In the genomic region with DNA sequence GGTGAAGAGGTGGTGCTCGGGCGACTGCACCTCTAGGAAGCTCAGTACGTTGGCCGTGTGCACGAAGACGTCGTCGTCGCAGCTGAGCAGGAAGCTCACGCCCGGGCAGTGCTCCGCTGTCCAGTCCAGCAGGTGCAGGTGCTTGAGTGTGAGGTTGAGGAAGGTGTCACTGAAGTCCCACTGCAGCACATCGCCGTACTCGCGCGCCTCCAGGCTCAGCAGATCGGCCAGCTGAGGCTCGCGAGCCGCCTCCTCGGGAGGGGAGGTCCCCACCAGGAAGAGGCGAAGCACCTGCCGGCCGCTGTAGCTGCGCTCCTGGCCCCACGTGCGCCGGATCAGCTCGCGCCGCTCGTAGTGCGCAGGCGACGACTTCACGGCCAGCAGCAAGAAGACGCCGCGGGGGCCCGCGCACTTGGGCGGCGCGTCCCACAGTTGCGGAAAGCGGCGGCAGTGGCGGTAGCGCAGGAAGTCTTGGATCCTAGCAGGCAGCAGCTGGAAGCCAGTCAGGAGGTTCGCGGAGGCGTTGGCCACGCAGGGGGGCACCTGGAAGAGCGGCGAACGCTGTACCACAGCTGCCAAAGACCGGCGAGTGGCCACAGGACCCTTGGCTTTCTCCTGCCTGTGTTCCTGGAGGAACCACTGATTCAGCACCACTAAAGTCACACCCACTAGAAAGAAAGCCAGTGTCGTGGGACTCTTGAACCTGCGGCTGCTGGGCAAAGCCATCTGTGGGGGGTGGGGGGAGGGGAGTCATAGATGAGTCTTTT, we compare ENCODE assay signal across 8 mouse cellular contexts. TPM values are rescaled to one million over a fixed set of nuclear protein-coding genes. Genes with fewer than 3 reads are reported as not detected.
A peak's percentile ranks its signal among the peaks of the same experiment; 100 is the strongest.
DNase-seq lines count a peak whose midpoint lies in the region; ATAC-seq and TF ChIP-seq lines count a peak whose summit lies in the region.

No protein-coding gene starts in this region.

- H3K4me2 ChIP-seq in heart, postnatal 0 days (ENCODE audit: low read depth, low read length): peak overlapping the region; percentile 67
- H3K4me2 ChIP-seq in liver, embryonic 15.5 days: peak overlapping the region; percentile 57

- no peaks in the 10 kb centered on the region for H3K36me3 ChIP-seq in heart, postnatal 0 days (replicated peaks; ENCODE audit: control insufficient read depth, insufficient read depth, low read length)
- H3K36me3 ChIP-seq in liver, embryonic 15.5 days (replicated peaks): no peaks in the 10 kb centered on the region
- H3K36me3 ChIP-seq in small intestine, adult 2 months (ENCODE audit: control insufficient read depth, insufficient read depth, low read length): no peaks in the 10 kb centered on the region

- no peak overlapping the region for H3K9ac ChIP-seq in heart, postnatal 0 days (replicated peaks; ENCODE audit: low read depth, low read length)
- H3K9ac ChIP-seq in liver, embryonic 15.5 days: no peak overlapping the region

- no peak for ATAC-seq in heart, postnatal 0 days (ENCODE audit: insufficient read depth, low read depth)
- ATAC-seq in liver, embryonic 15.5 days (ENCODE audit: insufficient read depth): no peak

- H3K4me3 ChIP-seq in heart, postnatal 0 days (ENCODE audit: low read depth, low read length): peak overlapping the region; percentile 43
- peak overlapping the region; percentile 37 for H3K4me3 ChIP-seq in liver, embryonic 15.5 days (replicated peaks)
- H3K4me3 ChIP-seq in small intestine, adult 2 months (ENCODE audit: low read depth, low read length): peak overlapping the region; percentile 59

- peak; percentile 18 to 26 for DNase-seq in cerebellum, postnatal 14 days
- no peak for DNase-seq in cerebellum, adult 9-10 months
- peak; percentile 39 to 40 for DNase-seq in right cerebral cortex, adult 2 months (ENCODE audit: low spot score in 2 of 2)
- no peak for DNase-seq in right cerebral cortex, postnatal 14 days
- DNase-seq in heart, postnatal 0 days (ENCODE audit: low spot score): no peak
- DNase-seq in ovary, adult 18-20 months (ENCODE audit: low spot score): no peak

- TF ChIP-seq POLR2A in small intestine, adult 2 months (IDR thresholded peaks at IDR 0.05; ENCODE audit: low read depth, low read length): no peak

- no peak for TF ChIP-seq CTCF in heart, postnatal 0 days (IDR thresholded peaks at IDR 0.05; ENCODE audit: low read depth)
- no peak for TF ChIP-seq CTCF in small intestine, adult 2 months (IDR thresholded peaks at IDR 0.05; ENCODE audit: extremely low read depth, insufficient read length, insufficient replicate concordance, low read depth, low read length)

- peaks cover 46% of the 10 kb centered on the region for H3K27me3 ChIP-seq in heart, postnatal 0 days (ENCODE audit: control insufficient read depth, insufficient read depth, low read length)
- peaks cover 76% of the 10 kb centered on the region for H3K27me3 ChIP-seq in liver, embryonic 15.5 days
- no peaks in the 10 kb centered on the region for H3K27me3 ChIP-seq in small intestine, adult 2 months (ENCODE audit: control insufficient read depth, insufficient read depth, low read length)

- 2% methylated on average over 52 of the region's 61 CpGs for WGBS in heart, postnatal 0 days
- WGBS in liver, embryonic 15.5 days (ENCODE audit: insufficient replicate concordance): under 1% methylated on average over 61 of the region's 61 CpGs
- WGBS in small intestine, adult 2 months: 1% methylated on average over 61 of the region's 61 CpGs

- H3K9me3 ChIP-seq in heart, postnatal 0 days (replicated peaks; ENCODE audit: control insufficient read depth, low read length): no peaks in the 10 kb centered on the region
- no peaks in the 10 kb centered on the region for H3K9me3 ChIP-seq in liver, embryonic 15.5 days (replicated peaks)

- no peak for TF ChIP-seq EP300 in heart, postnatal 0 days (IDR thresholded peaks at IDR 0.05; ENCODE audit: low read depth)

- peaks cover 15% of the 10 kb centered on the region for H3K4me1 ChIP-seq in heart, postnatal 0 days (ENCODE audit: control insufficient read depth, insufficient read depth)
- H3K4me1 ChIP-seq in liver, embryonic 15.5 days (replicated peaks): peaks cover 29% of the 10 kb centered on the region
- peaks cover 29% of the 10 kb centered on the region for H3K4me1 ChIP-seq in small intestine, adult 2 months (ENCODE audit: control insufficient read depth, insufficient read depth, insufficient read length, low read length)

- H3K27ac ChIP-seq in heart, postnatal 0 days (ENCODE audit: low read depth): no peak overlapping the region
- H3K27ac ChIP-seq in liver, embryonic 15.5 days (replicated peaks): no peak overlapping the region
- no peak overlapping the region for H3K27ac ChIP-seq in small intestine, adult 2 months (ENCODE audit: insufficient read depth, low read depth, low read length)

RNA-seq across cellular contexts. Expression of gene B3gnt6, which starts 5.1 kb away (rescaled TPM):
- not detected in 2 replicates for total RNA-seq in heart, postnatal 0 days (2014; rRNA removed; ENCODE audit: low replicate concordance)
- not detected in 2 replicates for polyA plus RNA-seq in heart, postnatal 0 days (2015; fragmentation: Nextera tagmentation; extraction: Ambion mirVana)
- 0.08 TPM in 1 of 2 replicates, not detected in the other for polyA plus RNA-seq in liver, embryonic 15.5 days (2015; fragmentation: Nextera tagmentation; extraction: Ambion mirVana)
- polyA plus RNA-seq in small intestine, adult 2 months (2012; rRNA removed): 1.4 and 5.1 TPM in 2 replicates

RNA-seq across cellular contexts. Expression of gene Capn5, which starts 16.1 kb away (rescaled TPM):
- total RNA-seq in heart, postnatal 0 days (2014; rRNA removed; ENCODE audit: low replicate concordance): 3.4 and 5.6 TPM in 2 replicates
- 1.1 and 1.5 TPM in 2 replicates for polyA plus RNA-seq in heart, postnatal 0 days (2015; fragmentation: Nextera tagmentation; extraction: Ambion mirVana)
- 14.3 and 15.5 TPM in 2 replicates for polyA plus RNA-seq in liver, embryonic 15.5 days (2015; fragmentation: Nextera tagmentation; extraction: Ambion mirVana)
- polyA plus RNA-seq in small intestine, adult 2 months (2012; rRNA removed): 15.6 and 17.2 TPM in 2 replicates

RNA-seq across cellular contexts. Expression of gene Omp, which starts 48.9 kb away (rescaled TPM):
- total RNA-seq in heart, postnatal 0 days (2014; rRNA removed; ENCODE audit: low replicate concordance): 0.39 TPM in 1 of 2 replicates, not detected in the other
- polyA plus RNA-seq in heart, postnatal 0 days (2015; fragmentation: Nextera tagmentation; extraction: Ambion mirVana): 0.05 TPM in 1 of 2 replicates, not detected in the other
- 0.54 and 0.78 TPM in 2 replicates for polyA plus RNA-seq in liver, embryonic 15.5 days (2015; fragmentation: Nextera tagmentation; extraction: Ambion mirVana)
- polyA plus RNA-seq in small intestine, adult 2 months (2012; rRNA removed): 0.65 and 1.4 TPM in 2 replicates

Comparison
In these comparisons a context has a peak if more than half of its experiments do, and no peak if none do; other contexts are left out.
1. DNase-seq: peak in cerebellum, postnatal 14 days (2 of 2) and right cerebral cortex, adult 2 months (2 of 2); none in cerebellum, adult 9-10 months (single experiment), right cerebral cortex, postnatal 14 days (single experiment), heart, postnatal 0 days (single experiment) and ovary, adult 18-20 months (single experiment).
2. Peak in every context shown above with its lines, with median percentiles within 50 percentile points of each other: H3K4me3 ChIP-seq.